Mouse (Mus musculus) neural tube, embryonic 13.5 days (tissue): Measurements from ENCODE around the gene Tmem43. TPM values are rescaled to one million over a fixed set of nuclear protein-coding genes. Genes with fewer than 3 reads are reported as not detected.
"Not testable (repeated sequence)": the region's sequence is repeated elsewhere in the genome, so short reads cannot be mapped to it uniquely, and the experiment has no call there.

ENCODE experiments used
- ATAC-seq: fragments of 200-750 bp; cut with Nextera tagmentation; 2 replicates; pipeline ENCODE4 v1.8.0; 2017; ENCODE audit warnings: low read depth, mild to moderate bottlenecking, moderate TSS enrichment, moderate library complexity
- H3K27ac ChIP-seq: fragments of 300-500 bp; sonication (generic); replicated peaks from 2 replicates; pipeline ENCODE4 v1.5.1; 2015; ENCODE audit warnings: moderate library complexity, mild to moderate bottlenecking, inconsistent platforms
- H3K27me3 ChIP-seq: fragments of 300-500 bp; sonication (generic); 2 replicates; pipeline ENCODE4 v1.6.1; 2015; ENCODE audit warnings: mild to moderate bottlenecking, inconsistent platforms
- H3K36me3 ChIP-seq: fragments of 300-500 bp; sonication (generic); 2 replicates; pipeline ENCODE4 v1.6.1; 2015; ENCODE audit warnings: mild to moderate bottlenecking, inconsistent platforms
- H3K4me1 ChIP-seq: fragments of 300-500 bp; sonication (generic); replicated peaks from 2 replicates; pipeline ENCODE4 v1.6.1; 2015; ENCODE audit warnings: inconsistent platforms
- H3K4me2 ChIP-seq: fragments of 300-500 bp; sonication (generic); 2 replicates; pipeline ENCODE4 v1.6.1; 2015; ENCODE audit warnings: inconsistent platforms, mild to moderate bottlenecking, moderate library complexity
- H3K4me3 ChIP-seq: fragments of 300-500 bp; sonication (generic); 2 replicates; pipeline ENCODE4 v1.5.1; 2015; ENCODE audit warnings: mild to moderate bottlenecking, inconsistent platforms
- H3K9ac ChIP-seq: fragments of 300-500 bp; sonication (generic); 2 replicates; pipeline ENCODE4 v1.6.1; 2015; ENCODE audit warnings: moderate library complexity, mild to moderate bottlenecking, inconsistent platforms
- H3K9me3 ChIP-seq: fragments of 300-500 bp; sonication (generic); 2 replicates; pipeline ENCODE4 v1.6.1; 2016; ENCODE audit warnings: inconsistent platforms
- WGBS: fragments of 180-500 bp; shearing (Covaris S2); methylation state at CpG from one replicate; pipeline ENCODE4 v1.1.7; 2015; 5-methylcytosine and 5-hydroxymethylcytosine counted together
- polyA plus RNA-seq: library from polyadenylated mRNA; unstranded; fragments of >200 nt; fragmentation: Nextera tagmentation; extraction: Ambion mirVana; gene quantifications from 2 replicates; pipeline ENCODE4 v1.2.1, GENCODE M21; 2015

Tmem43 gene
- polyA plus RNA-seq, 1 experiment from 2014 or later: 39.5 TPM

DNA sequence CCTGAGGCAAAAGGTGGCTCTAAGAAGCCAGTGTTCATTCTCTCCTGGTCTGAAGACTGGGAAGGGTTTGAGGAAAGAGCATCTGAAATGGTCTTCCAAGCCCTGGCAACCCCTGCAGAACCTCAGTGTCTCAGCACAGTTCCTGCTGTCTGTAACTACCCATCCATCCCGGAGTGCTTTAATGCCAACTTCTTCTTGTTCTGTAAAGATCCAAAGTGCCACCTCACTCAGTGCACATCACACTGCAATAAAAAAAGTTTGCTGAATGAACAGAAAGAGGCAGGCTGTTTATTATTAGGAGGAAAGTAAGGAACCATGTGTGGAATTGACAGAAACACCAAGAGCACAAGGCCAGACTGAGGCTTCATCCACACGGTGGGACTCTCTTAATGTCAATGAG is 2.8 kb upstream of the Tmem43 start:
- no peak overlapping the region for H3K27ac ChIP-seq
- no peaks in the 10 kb centered on the region for H3K9me3 ChIP-seq
- ATAC-seq: no peak
- no peak overlapping the region for H3K4me2 ChIP-seq
- H3K36me3 ChIP-seq: peaks cover 23% of the 10 kb centered on the region
- no peak overlapping the region for H3K9ac ChIP-seq
- WGBS: 83% methylated on average over 2 of the region's 2 CpGs
- no peaks in the 10 kb centered on the region for H3K27me3 ChIP-seq
- H3K4me3 ChIP-seq: no peak overlapping the region
- peaks cover 31% of the 10 kb centered on the region for H3K4me1 ChIP-seq

DNA sequence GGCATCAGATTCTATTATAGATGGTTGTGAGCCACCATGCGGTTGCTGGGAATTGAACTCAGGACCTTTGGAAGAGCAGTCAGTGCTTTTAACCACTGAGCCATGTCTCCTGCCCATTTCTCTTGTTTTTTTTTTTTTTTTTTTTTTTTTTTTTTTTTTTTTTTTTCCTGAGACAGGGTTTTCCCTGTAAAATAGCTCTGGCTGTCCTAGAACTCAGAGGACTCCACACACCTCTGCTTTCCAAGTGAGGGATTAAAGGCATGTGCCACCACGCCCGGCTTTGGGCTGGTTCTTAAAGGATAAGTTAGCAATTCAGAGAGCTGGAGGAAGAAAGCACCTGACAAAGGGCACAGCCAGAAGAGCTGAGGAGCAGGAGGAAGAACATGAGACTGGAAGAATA is 2.1 kb upstream of the Tmem43 start:
- peaks cover 31% of the 10 kb centered on the region for H3K4me1 ChIP-seq
- not testable (repeated sequence) for H3K4me3 ChIP-seq, H3K4me2 ChIP-seq, H3K27me3 ChIP-seq, H3K9ac ChIP-seq, H3K27ac ChIP-seq, H3K9me3 ChIP-seq, ATAC-seq
- peaks cover 20% of the 10 kb centered on the region for H3K36me3 ChIP-seq
- 96% methylated on average over 3 of the region's 3 CpGs for WGBS

DNA sequence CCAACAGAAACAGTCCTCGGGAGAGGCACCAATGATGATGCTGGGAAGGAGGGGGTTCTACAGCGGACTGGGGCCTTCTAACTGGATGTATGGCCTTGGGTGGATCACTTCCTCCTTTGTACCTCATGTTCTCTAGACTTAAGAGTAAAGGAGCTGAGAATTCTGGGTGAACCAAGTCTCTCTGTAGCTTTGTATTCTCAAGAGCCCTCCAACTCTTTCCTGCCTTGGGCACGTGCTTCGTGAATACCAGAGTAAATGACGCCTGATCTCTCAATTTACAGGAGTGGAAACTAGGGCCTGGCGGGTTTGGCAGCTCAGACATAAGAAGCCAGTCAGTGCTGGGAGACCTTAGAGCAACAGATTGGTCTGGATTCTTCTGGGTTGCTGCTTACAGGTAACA is 1.2 kb upstream of the Tmem43 start:
- Histone ChIP-seq H3K27me3 (no peaks in the 10 kb centered on the region), H3K4me2 (peak overlapping the region; percentile 87), H3K36me3 (peaks cover 19% of the 10 kb centered on the region), H3K9ac (peak overlapping the region; percentile 81), H3K27ac (no peak overlapping the region), H3K4me1 (peaks cover 31% of the 10 kb centered on the region), H3K9me3 (no peaks in the 10 kb centered on the region), H3K4me3 (peak overlapping the region; percentile 74)
- ATAC-seq: no peak
- 35% methylated on average over 6 of the region's 6 CpGs for WGBS

DNA sequence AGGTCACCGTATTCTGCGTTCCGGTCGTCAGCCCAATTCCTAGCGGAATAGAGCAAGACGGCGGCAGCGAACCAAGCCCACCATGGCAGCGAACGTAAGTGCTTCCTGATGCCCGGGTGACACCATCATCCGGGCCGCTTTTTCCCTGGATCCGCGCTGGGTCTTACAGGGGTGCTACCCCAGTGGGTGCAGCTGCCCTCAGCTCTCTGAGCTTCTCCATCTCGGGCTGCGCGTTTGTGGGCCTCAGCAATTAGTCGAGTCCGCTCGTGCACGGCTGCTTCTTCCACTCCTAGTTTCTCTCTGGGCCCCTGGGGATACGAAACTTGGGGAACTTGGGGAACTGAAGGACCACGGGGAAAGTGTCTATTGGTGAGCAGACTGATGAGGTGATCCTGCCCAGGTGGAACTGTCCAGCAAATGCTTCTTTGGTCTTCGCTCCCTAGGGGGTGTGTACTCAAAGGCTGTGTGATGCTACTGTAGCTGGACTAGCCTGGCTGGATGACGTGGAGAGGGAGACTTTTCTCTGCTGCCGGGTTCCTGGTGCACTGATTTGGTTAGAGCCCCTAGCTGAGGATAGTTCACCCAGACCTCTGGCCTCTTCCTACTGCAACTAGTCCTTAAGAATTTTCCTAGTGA is 420 bp downstream of the Tmem43 start:
- H3K9me3 ChIP-seq: no peaks in the 10 kb centered on the region
- H3K9ac ChIP-seq: peak overlapping the region; percentile 80
- H3K4me2 ChIP-seq: peak overlapping the region; percentile 87
- H3K4me1 ChIP-seq: peaks cover 31% of the 10 kb centered on the region
- H3K4me3 ChIP-seq: peak overlapping the region; percentile 74
- under 1% methylated on average over 27 of the region's 27 CpGs for WGBS
- no peaks in the 10 kb centered on the region for H3K27me3 ChIP-seq
- H3K27ac ChIP-seq: peak overlapping the region; percentile 29; the same call in 1 of the 2 replicates
- peak; percentile 64 for ATAC-seq
- peaks cover 28% of the 10 kb centered on the region for H3K36me3 ChIP-seq

DNA sequence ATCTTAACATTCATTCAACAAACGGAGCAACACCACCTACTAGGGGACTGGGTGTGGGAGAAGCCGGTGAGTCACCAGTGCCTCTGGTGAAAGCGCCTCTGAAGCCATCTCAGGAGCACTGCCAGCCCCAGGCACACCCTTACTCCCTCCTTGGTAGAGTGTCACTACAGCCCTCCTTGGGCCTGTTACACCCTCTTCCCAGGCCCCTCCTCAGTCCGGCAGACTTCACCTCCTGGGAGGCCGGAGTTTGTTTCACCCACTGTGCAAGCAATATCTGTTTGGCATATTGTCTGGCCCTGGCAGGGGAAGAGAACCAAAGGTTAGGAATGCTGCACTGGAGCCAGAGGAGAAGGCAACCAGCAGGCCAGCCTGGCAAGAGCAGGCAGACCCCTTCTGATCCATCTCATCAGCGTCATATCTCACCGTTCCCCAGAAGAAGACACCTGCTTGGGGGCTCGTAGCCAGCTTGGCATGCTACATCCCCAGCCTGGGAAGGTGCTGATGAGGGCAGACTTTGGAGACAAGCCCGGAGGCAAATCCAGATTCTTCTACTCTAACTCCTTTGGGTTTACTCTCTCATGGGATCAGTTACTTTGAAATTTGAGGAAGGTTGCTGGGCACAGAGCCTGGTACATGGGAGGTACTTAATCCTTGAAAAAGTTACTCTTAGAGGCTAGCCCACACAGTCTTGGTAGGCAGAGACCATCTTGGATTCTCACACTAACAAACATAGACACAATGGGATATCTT is 1.1 kb downstream of the Tmem43 start:
- H3K4me2 ChIP-seq: peak overlapping the region; percentile 87
- H3K9ac ChIP-seq: peak overlapping the region; percentile 80
- peaks cover 31% of the 10 kb centered on the region for H3K4me1 ChIP-seq
- H3K27ac ChIP-seq: no peak overlapping the region
- H3K27me3 ChIP-seq: no peaks in the 10 kb centered on the region
- H3K4me3 ChIP-seq: peak overlapping the region; percentile 74
- ATAC-seq: 0 out of 2 replicates have a peak, but pooled peaks have one; percentile 7
- 64% methylated on average over 9 of the region's 9 CpGs for WGBS
- H3K36me3 ChIP-seq: peaks cover 35% of the 10 kb centered on the region
- H3K9me3 ChIP-seq: no peaks in the 10 kb centered on the region

DNA sequence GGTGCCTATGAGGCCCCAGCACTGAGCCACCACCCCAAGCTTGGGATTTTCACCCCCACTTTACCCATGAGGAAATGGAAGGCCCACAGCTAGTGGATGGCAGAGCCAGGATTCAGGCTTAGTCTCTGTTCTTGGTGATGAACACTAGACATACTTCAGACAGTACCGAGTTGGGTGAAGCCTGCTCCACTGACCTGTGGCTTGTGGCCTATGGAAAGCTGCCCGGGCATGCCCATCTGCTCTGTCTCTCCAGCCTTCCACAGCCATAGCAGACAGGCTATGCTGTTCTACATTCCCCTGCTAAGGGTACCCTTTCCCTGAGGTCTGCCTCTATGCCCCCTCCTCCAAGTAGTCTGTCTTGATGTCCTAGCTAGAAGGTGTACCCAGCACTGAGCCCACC is 3.0 kb downstream of the Tmem43 start:
- no peaks in the 10 kb centered on the region for H3K27me3 ChIP-seq
- H3K4me3 ChIP-seq: no peak overlapping the region
- no peak overlapping the region for H3K27ac ChIP-seq
- no peak overlapping the region for H3K9ac ChIP-seq
- no peaks in the 10 kb centered on the region for H3K9me3 ChIP-seq
- no peak for ATAC-seq
- 97% methylated on average over 2 of the region's 2 CpGs for WGBS
- H3K4me1 ChIP-seq: peaks cover 30% of the 10 kb centered on the region
- peaks cover 54% of the 10 kb centered on the region for H3K36me3 ChIP-seq
- H3K4me2 ChIP-seq: no peak overlapping the region

DNA sequence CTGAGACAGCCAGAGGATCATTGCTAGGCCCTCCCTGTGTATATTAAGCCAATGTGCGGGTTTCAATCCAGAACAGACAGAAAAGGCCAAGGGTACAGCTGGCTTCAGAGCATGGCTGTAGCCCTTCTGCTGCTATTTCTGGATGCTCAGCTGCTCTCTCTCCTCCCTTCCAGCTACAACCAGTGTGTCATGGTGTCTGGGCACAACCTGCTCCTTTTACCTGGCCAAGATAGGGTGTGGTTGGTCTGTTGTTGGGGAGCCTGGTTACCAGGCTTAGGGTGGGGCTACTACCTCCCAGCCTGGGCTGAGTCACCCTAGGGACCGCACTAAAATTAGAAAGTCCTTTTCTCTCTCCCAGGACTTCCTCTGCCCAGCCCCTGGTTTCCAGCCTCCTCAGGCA is 9.9 kb downstream of the Tmem43 start:
- Histone ChIP-seq H3K27me3 (no peaks in the 10 kb centered on the region), H3K27ac (no peak overlapping the region), H3K4me3 (no peak overlapping the region), H3K4me1 (no peaks in the 10 kb centered on the region), H3K9me3 (no peaks in the 10 kb centered on the region), H3K36me3 (peaks cover 100% of the 10 kb centered on the region), H3K9ac (no peak overlapping the region), H3K4me2 (no peak overlapping the region)
- ATAC-seq: no peak
- 93% methylated on average over 2 of the region's 2 CpGs for WGBS

DNA sequence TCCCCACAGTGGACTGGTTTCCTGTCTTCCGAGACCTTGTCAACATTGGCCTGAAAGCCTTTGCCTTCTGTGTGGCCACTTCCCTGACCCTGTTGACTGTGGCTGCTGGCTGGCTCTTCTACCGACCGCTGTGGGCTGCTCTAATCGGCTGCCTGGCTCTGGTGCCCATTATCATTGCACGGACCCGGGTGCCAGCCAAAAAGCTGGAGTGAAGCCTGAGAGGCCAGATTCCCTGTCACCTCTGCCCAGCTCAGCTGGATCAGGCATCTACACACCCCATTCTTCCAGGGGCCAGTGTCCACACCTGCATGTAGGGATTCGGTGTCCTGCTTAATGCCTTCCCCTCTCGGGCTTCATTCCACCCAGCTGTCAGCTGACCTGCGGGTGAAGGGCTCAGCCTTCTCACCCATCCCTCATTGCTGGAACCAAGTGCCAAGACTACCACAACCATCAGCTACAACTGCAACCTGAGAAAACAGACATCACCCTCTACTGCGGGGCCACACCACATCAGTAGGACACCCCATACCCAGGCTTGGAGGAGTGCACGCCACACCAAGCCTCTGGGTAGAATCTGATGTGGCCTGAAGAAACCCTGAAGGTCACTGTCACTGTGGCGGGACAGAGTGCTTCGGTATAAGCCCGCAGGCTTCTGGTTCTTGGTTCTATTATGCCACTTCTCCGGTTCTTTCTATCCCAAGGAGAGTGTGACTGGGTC is 13.4 kb downstream of the Tmem43 start:
- Histone ChIP-seq H3K27me3 (no peaks in the 10 kb centered on the region), H3K4me1 (no peaks in the 10 kb centered on the region), H3K36me3 (peaks cover 99% of the 10 kb centered on the region), H3K4me3 (no peak overlapping the region), H3K27ac (no peak overlapping the region), H3K4me2 (no peak overlapping the region), H3K9me3 (no peaks in the 10 kb centered on the region), H3K9ac (no peak overlapping the region)
- ATAC-seq: no peak
- WGBS: 93% methylated on average over 15 of the region's 15 CpGs

DNA sequence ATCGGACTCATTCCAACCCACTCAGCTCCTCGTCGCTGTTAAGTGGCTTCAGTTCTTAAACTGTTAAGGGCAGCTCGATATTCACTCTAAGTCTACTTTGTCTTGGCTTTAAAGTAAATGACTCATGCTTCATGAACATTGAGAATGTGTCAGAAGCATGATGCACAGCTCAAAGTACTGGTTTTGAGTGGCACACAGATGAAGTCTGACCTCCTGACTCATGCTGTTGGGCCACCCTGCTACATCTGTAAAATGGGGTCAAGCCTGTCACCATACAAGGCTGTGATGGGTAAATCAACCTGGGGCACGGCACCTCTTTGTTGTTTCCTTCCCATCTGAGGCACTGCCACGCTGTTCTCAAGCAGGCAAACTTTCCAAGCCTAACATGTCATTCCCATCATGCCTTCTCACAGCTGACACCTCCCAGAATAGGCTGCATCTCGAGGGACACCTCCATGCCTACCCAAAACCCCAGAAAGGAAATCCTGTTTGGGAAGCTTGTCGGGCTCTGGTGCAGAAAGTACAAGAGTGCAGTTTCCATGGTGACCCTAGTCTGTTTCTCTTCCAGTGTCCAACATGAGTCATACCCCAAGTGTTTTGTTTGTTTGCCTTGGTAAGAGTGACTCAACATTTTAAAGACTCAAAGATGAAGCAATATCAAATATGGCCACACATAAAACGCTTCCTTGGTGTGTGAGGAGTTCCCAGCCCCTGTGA is 15.2 kb downstream of the Tmem43 start:
- H3K4me3 ChIP-seq: no peak overlapping the region
- peaks cover 95% of the 10 kb centered on the region for H3K36me3 ChIP-seq
- H3K27ac ChIP-seq: no peak overlapping the region
- no peak for ATAC-seq
- H3K4me2 ChIP-seq: no peak overlapping the region
- no peaks in the 10 kb centered on the region for H3K9me3 ChIP-seq
- no peaks in the 10 kb centered on the region for H3K27me3 ChIP-seq
- no peaks in the 10 kb centered on the region for H3K4me1 ChIP-seq
- no peak overlapping the region for H3K9ac ChIP-seq
- WGBS: 86% methylated on average over 9 of the region's 9 CpGs

DNA sequence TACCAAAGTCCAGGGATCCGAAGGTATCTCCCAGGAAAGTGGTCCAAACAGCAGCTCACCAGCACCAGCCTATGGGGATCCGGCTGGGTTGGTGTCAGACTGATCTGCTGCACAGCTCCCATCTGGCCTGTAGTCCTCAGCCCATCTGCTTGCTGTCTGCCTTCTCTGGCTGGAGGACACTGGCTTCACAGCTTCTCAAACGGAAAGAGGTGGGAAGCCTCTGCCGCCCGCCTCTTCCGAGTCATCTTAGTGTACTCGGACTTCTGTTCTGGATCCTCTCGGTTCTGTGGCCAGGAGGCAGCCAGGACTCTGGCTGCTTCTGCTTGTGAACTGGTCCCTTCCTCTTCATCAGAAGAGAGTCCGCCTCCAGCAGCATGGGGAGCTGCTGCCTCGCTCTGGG is 16.4 kb downstream of the Tmem43 start:
- Histone ChIP-seq H3K36me3 (peaks cover 93% of the 10 kb centered on the region), H3K27me3 (no peaks in the 10 kb centered on the region), H3K4me1 (no peaks in the 10 kb centered on the region), H3K27ac (no peak overlapping the region), H3K9me3 (no peaks in the 10 kb centered on the region), H3K4me3 (no peak overlapping the region), H3K4me2 (no peak overlapping the region), H3K9ac (no peak overlapping the region)
- no peak for ATAC-seq
- 90% methylated on average over 10 of the region's 10 CpGs for WGBS

DNA sequence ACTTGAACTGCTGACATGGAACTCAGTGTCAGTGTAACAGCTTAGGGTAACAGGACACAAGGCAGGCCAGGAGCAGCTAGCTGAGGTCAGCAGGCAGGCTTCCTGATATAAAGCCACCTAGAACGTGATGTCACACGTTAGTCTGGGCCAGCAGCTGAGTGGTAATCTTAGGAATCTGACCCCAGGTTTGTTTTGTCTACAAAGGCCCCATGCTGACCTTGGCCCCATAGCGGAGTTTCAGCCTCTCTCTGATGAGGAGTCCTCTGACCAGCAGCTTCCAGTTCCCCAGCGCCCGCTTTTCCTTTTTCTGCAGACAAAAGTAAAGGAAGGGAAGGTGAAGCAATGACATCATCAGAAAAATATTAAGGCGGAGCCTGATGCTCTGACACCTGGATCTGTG is 17.5 kb downstream of the Tmem43 start:
- no peak overlapping the region for H3K4me3 ChIP-seq
- H3K9me3 ChIP-seq: no peaks in the 10 kb centered on the region
- no peak overlapping the region for H3K4me2 ChIP-seq
- H3K4me1 ChIP-seq: no peaks in the 10 kb centered on the region
- H3K36me3 ChIP-seq: peaks cover 93% of the 10 kb centered on the region
- WGBS: 76% methylated on average over 6 of the region's 6 CpGs
- no peak overlapping the region for H3K9ac ChIP-seq
- no peak for ATAC-seq
- H3K27me3 ChIP-seq: no peaks in the 10 kb centered on the region
- no peak overlapping the region for H3K27ac ChIP-seq

DNA sequence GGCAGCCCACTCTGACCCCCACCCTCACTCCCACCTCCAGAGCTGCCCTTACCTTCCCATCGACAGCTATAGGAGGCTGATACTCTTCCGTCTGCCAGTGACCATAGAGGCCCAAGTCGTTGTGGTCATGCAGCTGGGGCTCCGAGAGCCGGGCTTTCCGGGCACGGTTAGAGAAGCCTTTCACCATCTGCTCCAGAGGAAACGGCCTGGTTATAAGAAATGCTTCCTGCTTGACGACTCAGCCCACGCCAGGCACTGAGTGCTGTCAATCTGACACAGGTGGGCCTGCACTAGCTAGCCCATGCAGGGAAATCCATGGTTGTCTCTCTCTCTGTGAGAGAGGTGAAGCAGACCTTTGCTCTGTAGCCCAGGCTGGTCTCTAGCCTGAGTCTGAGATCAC is 19.6 kb downstream of the Tmem43 start:
- no peak overlapping the region for H3K4me2 ChIP-seq
- H3K9me3 ChIP-seq: no peaks in the 10 kb centered on the region
- WGBS: 87% methylated on average over 10 of the region's 10 CpGs

More for the DNA sequence above, 19.6 kb downstream of the Tmem43 start:
- Histone ChIP-seq H3K4me3 (no peak overlapping the region), H3K4me1 (no peaks in the 10 kb centered on the region), H3K36me3 (peaks cover 93% of the 10 kb centered on the region), H3K27ac (no peak overlapping the region), H3K9ac (no peak overlapping the region), H3K27me3 (no peaks in the 10 kb centered on the region)
- ATAC-seq: no peak
